Mouse (Mus musculus) ovary, adult 2 months (tissue): ENCODE measurements around the gene Nepn. TPM values are rescaled to one million over a fixed set of nuclear protein-coding genes. Genes with fewer than 3 reads are reported as not detected.

Experiments used
- polyA plus RNA-seq: library from polyadenylated mRNA; depleted of rRNA; stranded (reverse); fragments of >200 nt; gene quantifications from 2 replicates; pipeline ENCODE4 v1.2.3, GENCODE M21; 2012; rRNA removed

Nepn gene
- not detected in 2 replicates for polyA plus RNA-seq

GRCm38 (mm10) chr10:52388922-52389430, at the start of gene Nepn:
TSS of gene Nepn (plus strand) at chr10:52388972.

GRCm38 (mm10) chr10:52358467-52358866, 30.3 kb upstream of the Nepn start, which contains the start of gene Gm26741:
TSS of gene Gm26741 (plus strand) at chr10:52358767.

GRCm38 (mm10) chr10:52381845-52382591, 6.8 kb upstream of the Nepn start, which contains the start of gene Gopc:
TSS of gene Gopc (minus strand) at chr10:52382124.

GRCm38 (mm10) chr10:52417299-52417997, 28.7 kb downstream of the Nepn start, which contains the start of gene Nus1:
TSS of gene Nus1 (plus strand) at chr10:52417547.

Other genes starting within 250 kb of the Nepn start
- gene Ros1, start 193.7 kb upstream of the Nepn start, polyA plus RNA-seq = not detected in 2 replicates
- 5.1 and 5.6 TPM in 2 replicates for gene Dcbld1, start 155.4 kb upstream of the Nepn start, polyA plus RNA-seq
- not detected in 2 replicates for gene Gm26741, start 30.2 kb upstream of the Nepn start, polyA plus RNA-seq
- gene Gopc, start 6.8 kb upstream of the Nepn start, polyA plus RNA-seq = 3.9 and 4.7 TPM in 2 replicates
- gene Nus1, start 28.6 kb downstream of the Nepn start, polyA plus RNA-seq = 21.3 and 34.1 TPM in 2 replicates